Mouse (Mus musculus) testis, adult 2 months (tissue): Measurements from ENCODE around the gene Pik3c2g. TPM values are rescaled to one million over a fixed set of nuclear protein-coding genes. Genes with fewer than 3 reads are reported as not detected.

Experiments used
- H3K27ac ChIP-seq: fragments of 200-500 bp; 2 replicates; pipeline ENCODE4 v1.5.1; 2012; ENCODE audit warnings: low read depth, low read length; ENCODE audit not compliant: control insufficient read depth, insufficient read depth
- H3K27me3 ChIP-seq: fragments of 200-500 bp; 2 replicates; pipeline ENCODE4 v1.6.1; 2012; ENCODE audit warnings: mild to moderate bottlenecking, low read length, moderate library complexity; ENCODE audit not compliant: control insufficient read depth, insufficient read depth
- H3K36me3 ChIP-seq: fragments of 200-500 bp; 2 replicates; pipeline ENCODE4 v1.6.1; 2012; ENCODE audit warnings: mild to moderate bottlenecking, low read length; ENCODE audit not compliant: control insufficient read depth, insufficient read depth
- H3K4me1 ChIP-seq: fragments of 200-500 bp; 2 replicates; pipeline ENCODE4 v1.6.1; 2012; ENCODE audit warnings: low read length; ENCODE audit not compliant: control insufficient read depth, insufficient read depth
- H3K4me3 ChIP-seq: fragments of 200-500 bp; 2 replicates; pipeline ENCODE4 v1.5.1; 2012; ENCODE audit warnings: low read depth, mild to moderate bottlenecking, low read length, moderate library complexity, mixed read lengths; ENCODE audit not compliant: control insufficient read depth
- CTCF ChIP-seq: fragments of 200-500 bp; IDR thresholded peaks from 2 replicates; pipeline ENCODE4 v1.5.1; 2012; ENCODE audit warnings: low read depth, mild to moderate bottlenecking, inconsistent platforms, low read length, moderate library complexity; ENCODE audit not compliant: control insufficient read depth, insufficient read depth, insufficient replicate concordance
- POLR2A ChIP-seq: fragments of 200-500 bp; IDR thresholded peaks from 2 replicates; pipeline ENCODE4 v1.6.1; 2012; ENCODE audit warnings: low read depth, mild to moderate bottlenecking, inconsistent platforms, low read length, moderate library complexity; ENCODE audit not compliant: control insufficient read depth
- polyA plus RNA-seq: library from polyadenylated mRNA; depleted of rRNA; stranded (reverse); fragments of >200 nt; gene quantifications from 2 replicates; pipeline ENCODE4 v1.2.3, GENCODE M21; 2012

Pik3c2g gene
- polyA plus RNA-seq, 1 experiment: 0.35 TPM

DNA sequence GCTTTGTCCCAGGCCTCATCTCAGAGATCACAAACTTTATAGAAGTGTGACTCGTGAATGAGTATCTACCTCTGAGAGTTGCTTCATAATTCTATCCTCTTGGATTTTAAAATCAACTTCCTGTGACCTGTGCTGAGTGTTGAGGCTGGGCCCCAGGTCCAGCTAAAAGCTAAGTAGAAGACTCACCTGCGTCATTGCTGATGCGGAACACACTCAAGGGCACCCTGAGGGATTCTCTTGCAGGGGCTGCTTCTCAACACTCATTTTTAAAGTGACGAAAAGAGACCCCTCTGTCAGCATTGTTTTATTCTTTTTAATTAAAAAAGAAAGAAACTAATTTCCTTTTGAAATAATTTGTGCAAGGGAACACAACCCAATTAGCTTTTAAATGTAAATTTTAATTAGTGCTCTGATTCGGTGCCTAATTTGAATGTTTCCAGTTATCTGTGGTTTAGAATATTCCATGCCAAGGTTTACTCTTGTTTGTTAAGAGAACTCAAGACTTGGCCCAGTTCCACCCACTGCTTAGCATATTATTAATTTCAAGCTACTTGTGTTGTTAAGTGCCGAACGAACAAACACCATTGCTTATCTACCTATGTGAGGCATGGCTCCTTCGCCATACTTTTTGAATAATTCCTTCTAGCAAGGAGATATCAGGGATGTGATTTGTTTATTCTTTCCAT lies 212.7 kb downstream of the Pik3c2g start:
- no peaks in the 10 kb centered on the region for H3K27me3 ChIP-seq
- no peaks in the 10 kb centered on the region for H3K4me1 ChIP-seq
- no peak overlapping the region for H3K4me3 ChIP-seq
- H3K27ac ChIP-seq: no peak overlapping the region
- H3K36me3 ChIP-seq: no peaks in the 10 kb centered on the region
- TF ChIP-seq CTCF (no peak), POLR2A (no peak)

DNA sequence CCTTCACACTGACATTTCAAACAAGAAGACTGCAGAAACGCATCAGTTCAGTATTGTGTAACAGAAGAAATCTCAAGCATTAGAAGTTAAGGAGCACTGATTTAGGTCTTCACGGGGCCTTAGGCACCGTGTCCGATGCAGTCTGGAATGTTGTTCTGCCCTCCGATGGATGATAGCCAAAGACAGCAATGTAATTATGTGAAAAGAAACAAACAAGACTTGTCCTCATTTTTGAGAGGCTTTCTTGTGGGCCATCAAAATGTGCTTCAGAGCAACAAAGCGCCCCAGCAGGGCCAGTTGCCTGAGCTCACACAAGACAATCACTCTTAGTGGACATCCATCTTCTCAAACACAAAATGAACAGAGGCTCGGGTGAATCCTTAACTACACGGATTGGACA lies 234.9 kb downstream of the Pik3c2g start:
- no peak for TF ChIP-seq POLR2A
- no peak for TF ChIP-seq CTCF
- no peak overlapping the region for H3K4me3 ChIP-seq
- H3K36me3 ChIP-seq: no peaks in the 10 kb centered on the region
- no peak overlapping the region for H3K27ac ChIP-seq
- no peaks in the 10 kb centered on the region for H3K27me3 ChIP-seq
- no peaks in the 10 kb centered on the region for H3K4me1 ChIP-seq

DNA sequence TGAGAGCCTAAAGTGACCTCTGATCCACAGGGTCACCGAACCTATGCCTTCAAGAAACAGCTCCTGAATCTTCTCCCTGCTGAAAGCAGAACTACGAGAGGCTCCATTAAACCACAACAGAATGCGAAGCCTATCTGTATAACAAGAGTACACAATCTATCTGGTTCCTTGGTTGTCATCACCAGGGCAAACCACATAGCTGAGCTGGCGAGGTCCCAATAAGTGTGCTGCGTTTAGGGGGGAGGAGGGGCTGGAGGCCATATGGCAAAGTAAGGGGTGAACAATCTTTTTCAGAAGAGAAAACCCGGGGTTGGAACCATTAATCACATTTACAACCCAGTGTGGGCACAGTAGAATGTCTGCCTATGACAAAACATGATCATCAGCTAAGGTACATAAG lies 251.2 kb downstream of the Pik3c2g start:
- no peaks in the 10 kb centered on the region for H3K4me1 ChIP-seq
- H3K36me3 ChIP-seq: no peaks in the 10 kb centered on the region
- H3K4me3 ChIP-seq: no peak overlapping the region
- no peak for TF ChIP-seq CTCF
- TF ChIP-seq POLR2A: no peak
- no peak overlapping the region for H3K27ac ChIP-seq
- H3K27me3 ChIP-seq: no peaks in the 10 kb centered on the region

DNA sequence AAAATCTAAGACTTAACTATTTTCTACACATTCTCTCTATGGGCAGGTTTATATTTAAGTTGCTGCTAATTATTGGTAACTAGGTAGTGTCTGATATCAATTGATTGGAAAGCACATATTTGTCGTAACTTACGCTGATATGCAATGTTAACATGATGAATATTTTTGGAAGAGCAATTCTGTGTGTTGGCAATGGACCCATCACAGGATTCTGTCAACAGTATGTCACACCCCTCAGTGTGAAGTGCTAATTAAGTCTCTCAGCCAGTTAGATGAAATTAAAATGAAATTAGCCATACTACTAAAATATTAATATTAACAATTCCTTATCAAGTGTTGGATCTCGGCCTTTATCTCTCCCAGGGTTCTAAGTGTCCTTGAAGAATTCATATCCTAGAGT lies 251.7 kb downstream of the Pik3c2g start:
- TF ChIP-seq CTCF (no peak), POLR2A (no peak)
- H3K27ac ChIP-seq: no peak overlapping the region
- H3K36me3 ChIP-seq: no peaks in the 10 kb centered on the region
- H3K4me3 ChIP-seq: no peak overlapping the region
- no peaks in the 10 kb centered on the region for H3K27me3 ChIP-seq
- H3K4me1 ChIP-seq: no peaks in the 10 kb centered on the region

- no peaks in the 10 kb centered on the region for H3K36me3 ChIP-seq
- no peaks in the 10 kb centered on the region for H3K4me1 ChIP-seq
- no peak for TF ChIP-seq POLR2A
- TF ChIP-seq CTCF: no peak
- H3K27ac ChIP-seq: no peak overlapping the region
- H3K4me3 ChIP-seq: no peak overlapping the region
- no peaks in the 10 kb centered on the region for H3K27me3 ChIP-seq
These were observed 252.9 kb downstream of the Pik3c2g start for GRCm38 (mm10) chr6:139839907-139840306.

GRCm38 (mm10) chr6:139841272-139841671 lies 254.3 kb downstream of the Pik3c2g start:
- no peak overlapping the region for H3K4me3 ChIP-seq
- no peaks in the 10 kb centered on the region for H3K27me3 ChIP-seq
- TF ChIP-seq CTCF (no peak), POLR2A (no peak)
- no peak overlapping the region for H3K27ac ChIP-seq
- H3K4me1 ChIP-seq: no peaks in the 10 kb centered on the region
- H3K36me3 ChIP-seq: no peaks in the 10 kb centered on the region

- H3K27ac ChIP-seq: no peak overlapping the region
- TF ChIP-seq POLR2A: no peak
- no peak for TF ChIP-seq CTCF
- no peak overlapping the region for H3K4me3 ChIP-seq
- H3K4me1 ChIP-seq: no peaks in the 10 kb centered on the region
- H3K27me3 ChIP-seq: no peaks in the 10 kb centered on the region
- H3K36me3 ChIP-seq: no peaks in the 10 kb centered on the region
These were observed 255.6 kb downstream of the Pik3c2g start for GRCm38 (mm10) chr6:139842626-139843025.
